Mouse (Mus musculus): ENCODE data around the gene Cdc42se1. TPM values are rescaled to one million over a fixed set of nuclear protein-coding genes. Genes with fewer than 3 reads are reported as not detected.

Gene Cdc42se1
- polyA plus RNA-seq, 1 experiment from 2014 or later, result 105 TPM

GRCm38 (mm10) chr3:95240900-95241299 lies 12.4 kb downstream of the Cdc42se1 start:
- ATAC-seq (ENCODE audit: low FRiP score), result no peak
- no peak overlapping the region; the same call in 1 of the 2 replicates for H3K9ac ChIP-seq
- H3K9me3 ChIP-seq, result no peaks in the 10 kb centered on the region
- no peak overlapping the region for H3K4me3 ChIP-seq (replicated peaks)
- peaks cover 32% of the 10 kb centered on the region for H3K36me3 ChIP-seq (replicated peaks)
- peaks cover 5% of the 10 kb centered on the region; the same call in 1 of the 2 replicates for H3K4me1 ChIP-seq
- H3K27ac ChIP-seq, result no peak overlapping the region
- 35% methylated on average over 17 of the region's 17 CpGs for WGBS
- H3K4me2 ChIP-seq, result no peak overlapping the region
- no peaks in the 10 kb centered on the region for H3K27me3 ChIP-seq

GRCm38 (mm10) chr3:95241498-95241897 lies 13.0 kb downstream of the Cdc42se1 start, which contains the start of gene Gm128:
TSS of gene Gm128 (minus strand) at chr3:95241598.
- H3K9ac ChIP-seq, result no peak within 1 kb of the TSS; the same call in 1 of the 2 replicates
- WGBS, result 74% methylated on average over 7 of the region's 7 CpGs
- H3K27ac ChIP-seq, result no peak within 1 kb of the TSS
- no peak within 1 kb of the TSS for H3K4me2 ChIP-seq
- no peaks in the 10 kb centered on the region for H3K27me3 ChIP-seq
- H3K9me3 ChIP-seq, result no peaks in the 10 kb centered on the region
- H3K4me3 ChIP-seq (replicated peaks), result no peak within 1 kb of the TSS
- ATAC-seq (ENCODE audit: low FRiP score), result no peak
- H3K4me1 ChIP-seq, result peaks cover 5% of the 10 kb centered on the region; the same call in 1 of the 2 replicates
- peaks cover 26% of the 10 kb centered on the region for H3K36me3 ChIP-seq (replicated peaks)

- ATAC-seq (ENCODE audit: low FRiP score), result no peak
- Histone ChIP-seq H3K36me3 (replicated peaks) (peaks cover 10% of the 10 kb centered on the region), H3K9ac (no peak overlapping the region), H3K27me3 (no peaks in the 10 kb centered on the region), H3K4me1 (peaks cover 5% of the 10 kb centered on the region; the same call in 1 of the 2 replicates), H3K4me2 (no peak overlapping the region), H3K27ac (no peak overlapping the region), H3K9me3 (no peaks in the 10 kb centered on the region), H3K4me3 (replicated peaks) (no peak overlapping the region)
- WGBS, result 83% methylated on average over 2 of the region's 2 CpGs
These were observed 14.6 kb downstream of the Cdc42se1 start for GRCm38 (mm10) chr3:95243086-95243485.

- no peak for ATAC-seq (ENCODE audit: low FRiP score)
- 84% methylated on average over 5 of the region's 5 CpGs for WGBS
- Histone ChIP-seq H3K27me3 (no peaks in the 10 kb centered on the region), H3K4me2 (no peak overlapping the region), H3K36me3 (replicated peaks) (0 out of 2 replicates have a peak, but pooled peaks cover 6% of the 10 kb centered on the region), H3K27ac (no peak overlapping the region), H3K4me1 (no peaks in the 10 kb centered on the region), H3K9me3 (no peaks in the 10 kb centered on the region), H3K9ac (no peak overlapping the region), H3K4me3 (replicated peaks) (no peak overlapping the region)
These were observed 18.1 kb downstream of the Cdc42se1 start for GRCm38 (mm10) chr3:95246465-95247231.

- Histone ChIP-seq H3K4me3 (replicated peaks) (no peak overlapping the region), H3K9ac (no peak overlapping the region), H3K4me2 (no peak overlapping the region), H3K27me3 (no peaks in the 10 kb centered on the region), H3K4me1 (no peaks in the 10 kb centered on the region), H3K36me3 (replicated peaks) (peaks cover 10% of the 10 kb centered on the region; the same call in 1 of the 2 replicates), H3K9me3 (no peaks in the 10 kb centered on the region), H3K27ac (no peak overlapping the region)
- no peak for ATAC-seq (ENCODE audit: low FRiP score)
- WGBS, result 78% methylated on average over 1 of the region's 1 CpGs
These were observed 19.3 kb downstream of the Cdc42se1 start for GRCm38 (mm10) chr3:95247660-95248336.

- no peak overlapping the region for H3K9ac ChIP-seq
- H3K4me1 ChIP-seq, result no peaks in the 10 kb centered on the region
- no peak overlapping the region for H3K4me2 ChIP-seq
- H3K27ac ChIP-seq, result no peak overlapping the region
- WGBS, result 88% methylated on average over 5 of the region's 5 CpGs
- no peak overlapping the region for H3K4me3 ChIP-seq (replicated peaks)
- ATAC-seq (ENCODE audit: low FRiP score), result no peak
- H3K27me3 ChIP-seq, result no peaks in the 10 kb centered on the region
- H3K9me3 ChIP-seq, result no peaks in the 10 kb centered on the region
- H3K36me3 ChIP-seq (replicated peaks), result peaks cover 32% of the 10 kb centered on the region
These were observed 21.8 kb downstream of the Cdc42se1 start for GRCm38 (mm10) chr3:95250361-95250760.

- WGBS, result 64% methylated on average over 7 of the region's 7 CpGs
These were observed 22.4 kb downstream of the Cdc42se1 start, which contains the start of gene Bnipl for GRCm38 (mm10) chr3:95250783-95251424. TSS of gene Bnipl (minus strand) at chr3:95251193.

GRCm38 (mm10) chr3:95256931-95257330 lies 28.4 kb downstream of the Cdc42se1 start:
- Histone ChIP-seq H3K4me2 (no peak overlapping the region), H3K9ac (no peak overlapping the region), H3K4me1 (no peaks in the 10 kb centered on the region), H3K36me3 (replicated peaks) (peaks cover 77% of the 10 kb centered on the region), H3K27ac (no peak overlapping the region), H3K27me3 (no peaks in the 10 kb centered on the region), H3K9me3 (no peaks in the 10 kb centered on the region), H3K4me3 (replicated peaks) (no peak overlapping the region)
- ATAC-seq (ENCODE audit: low FRiP score), result no peak
- WGBS, result 86% methylated on average over 5 of the region's 5 CpGs

More at GRCm38 (mm10) chr3:95250783-95251424, 22.4 kb downstream of the Cdc42se1 start, which contains the start of gene Bnipl:
- ATAC-seq (ENCODE audit: low FRiP score), result no peak
- H3K36me3 ChIP-seq (replicated peaks), result peaks cover 34% of the 10 kb centered on the region
- no peaks in the 10 kb centered on the region for H3K27me3 ChIP-seq
- H3K9me3 ChIP-seq, result no peaks in the 10 kb centered on the region
- H3K4me2 ChIP-seq, result no peak within 1 kb of the TSS
- no peak within 1 kb of the TSS for H3K27ac ChIP-seq
- H3K9ac ChIP-seq, result no peak within 1 kb of the TSS
- no peaks in the 10 kb centered on the region for H3K4me1 ChIP-seq
- no peak within 1 kb of the TSS for H3K4me3 ChIP-seq (replicated peaks)

GRCm38 (mm10) chr3:95261975-95262374 lies 33.4 kb downstream of the Cdc42se1 start:
- Histone ChIP-seq H3K36me3 (replicated peaks) (peaks cover 72% of the 10 kb centered on the region), H3K9ac (no peak overlapping the region), H3K4me2 (no peak overlapping the region), H3K4me1 (no peaks in the 10 kb centered on the region), H3K27ac (no peak overlapping the region), H3K9me3 (no peaks in the 10 kb centered on the region), H3K27me3 (no peaks in the 10 kb centered on the region), H3K4me3 (replicated peaks) (no peak overlapping the region)
- 89% methylated on average over 4 of the region's 4 CpGs for WGBS
- ATAC-seq (ENCODE audit: low FRiP score), result no peak

GRCm38 (mm10) chr3:95263089-95263739 lies 34.7 kb downstream of the Cdc42se1 start:
- H3K36me3 ChIP-seq (replicated peaks), result peaks cover 72% of the 10 kb centered on the region
- WGBS, result 51% methylated on average over 11 of the region's 11 CpGs
- no peak overlapping the region for H3K4me3 ChIP-seq (replicated peaks)
- H3K27me3 ChIP-seq, result no peaks in the 10 kb centered on the region
- H3K9me3 ChIP-seq, result no peaks in the 10 kb centered on the region
- no peak overlapping the region for H3K27ac ChIP-seq
- ATAC-seq (ENCODE audit: low FRiP score), result no peak
- H3K4me2 ChIP-seq, result no peak overlapping the region
- H3K4me1 ChIP-seq, result no peaks in the 10 kb centered on the region
- H3K9ac ChIP-seq, result no peak overlapping the region

GRCm38 (mm10) chr3:95264724-95265123 lies 36.2 kb downstream of the Cdc42se1 start:
- Histone ChIP-seq H3K36me3 (replicated peaks) (peaks cover 63% of the 10 kb centered on the region), H3K27me3 (no peaks in the 10 kb centered on the region), H3K27ac (no peak overlapping the region), H3K4me1 (no peaks in the 10 kb centered on the region), H3K4me3 (replicated peaks) (no peak overlapping the region), H3K9ac (no peak overlapping the region), H3K9me3 (no peaks in the 10 kb centered on the region), H3K4me2 (no peak overlapping the region)
- WGBS, result 83% methylated on average over 1 of the region's 1 CpGs
- no peak for ATAC-seq (ENCODE audit: low FRiP score)

- no peak for ATAC-seq (ENCODE audit: low FRiP score)
These were observed 37.5 kb downstream of the Cdc42se1 start for GRCm38 (mm10) chr3:95266052-95266451.

More at GRCm38 (mm10) chr3:95266052-95266451, 37.5 kb downstream of the Cdc42se1 start:
- H3K4me1 ChIP-seq, result no peaks in the 10 kb centered on the region
- H3K4me3 ChIP-seq (replicated peaks), result no peak overlapping the region
- H3K27me3 ChIP-seq, result no peaks in the 10 kb centered on the region
- H3K27ac ChIP-seq, result no peak overlapping the region
- WGBS, result 94% methylated on average over 3 of the region's 3 CpGs
- no peak overlapping the region for H3K4me2 ChIP-seq
- peaks cover 55% of the 10 kb centered on the region for H3K36me3 ChIP-seq (replicated peaks)
- no peaks in the 10 kb centered on the region for H3K9me3 ChIP-seq
- H3K9ac ChIP-seq, result no peak overlapping the region
